Mouse (Mus musculus): ENCODE measurements around the gene Ddt.

DNA sequence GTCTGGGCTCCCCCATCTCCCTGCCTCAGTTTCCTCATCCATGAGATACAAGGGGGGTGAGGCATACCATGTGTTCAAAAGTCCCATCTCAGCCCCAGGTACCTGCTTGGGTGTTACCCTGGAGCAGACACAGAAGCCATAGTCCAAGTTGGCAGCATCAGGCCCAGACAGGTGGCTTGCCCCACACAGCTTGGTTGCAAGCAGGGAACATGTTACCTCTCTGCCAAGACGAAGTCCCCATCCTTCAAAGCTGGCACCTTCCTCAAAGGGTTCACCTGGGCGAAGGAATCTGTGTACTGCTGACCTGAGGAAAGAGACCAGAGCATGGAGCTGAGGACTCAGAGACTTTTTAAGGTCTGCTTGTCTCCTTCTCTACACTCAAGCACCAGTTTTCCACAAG, 4.7 kb upstream of the Ddt start:
- TF ChIP-seq CTCF (IDR thresholded peaks at IDR 0.05; ENCODE audit: extremely low read depth, insufficient read depth, insufficient read length, insufficient replicate concordance): no peak
- no peak for TF ChIP-seq POLR2A (IDR thresholded peaks at IDR 0.05; ENCODE audit: low read depth, low read length)

Data from spleen, adult 2 months (tissue).